Mouse (Mus musculus): ENCODE results near the gene Sirt4. TPM values are rescaled to one million over a fixed set of nuclear protein-coding genes. Genes with fewer than 3 reads are reported as not detected.
"Not testable (repeated sequence)": the region's sequence is repeated elsewhere in the genome, so short reads cannot be mapped to it uniquely, and the experiment has no call there.

The Sirt4 gene
- polyA plus RNA-seq, 1 experiment from 2014 or later, result 32.6 TPM

DNA sequence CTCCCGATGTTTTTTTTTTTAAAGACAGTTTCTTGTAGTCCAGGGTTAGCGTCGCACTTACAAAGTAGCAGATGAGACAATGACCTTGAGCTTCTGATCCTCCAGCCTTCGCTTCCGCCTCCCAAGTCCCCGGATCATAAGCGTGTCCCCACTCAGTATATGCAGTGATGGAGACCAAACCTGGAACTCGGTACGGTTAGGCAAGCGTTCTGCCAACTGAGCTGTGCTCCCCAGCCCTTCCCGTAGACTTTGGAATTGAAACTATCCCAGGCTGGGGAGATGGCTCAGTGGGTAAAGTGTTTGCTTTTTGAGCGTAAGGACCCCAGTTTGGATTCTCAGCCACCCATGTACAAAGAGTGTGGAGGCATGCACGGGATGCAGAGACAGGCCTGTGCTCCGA lies 28.7 kb upstream of the Sirt4 start:
- no peaks in the 10 kb centered on the region for H3K9me3 ChIP-seq
- H3K27me3 ChIP-seq (replicated peaks), result no peaks in the 10 kb centered on the region
- peaks cover 22% of the 10 kb centered on the region for H3K4me1 ChIP-seq
- H3K36me3 ChIP-seq (replicated peaks), result no peaks in the 10 kb centered on the region
- WGBS, result 98% methylated on average over 14 of the region's 14 CpGs
- H3K4me2 ChIP-seq, result no peak overlapping the region
- no peak for ATAC-seq (replicated peaks)
- no peak overlapping the region for H3K9ac ChIP-seq
- no peak overlapping the region for H3K27ac ChIP-seq
- no peak overlapping the region for H3K4me3 ChIP-seq

DNA sequence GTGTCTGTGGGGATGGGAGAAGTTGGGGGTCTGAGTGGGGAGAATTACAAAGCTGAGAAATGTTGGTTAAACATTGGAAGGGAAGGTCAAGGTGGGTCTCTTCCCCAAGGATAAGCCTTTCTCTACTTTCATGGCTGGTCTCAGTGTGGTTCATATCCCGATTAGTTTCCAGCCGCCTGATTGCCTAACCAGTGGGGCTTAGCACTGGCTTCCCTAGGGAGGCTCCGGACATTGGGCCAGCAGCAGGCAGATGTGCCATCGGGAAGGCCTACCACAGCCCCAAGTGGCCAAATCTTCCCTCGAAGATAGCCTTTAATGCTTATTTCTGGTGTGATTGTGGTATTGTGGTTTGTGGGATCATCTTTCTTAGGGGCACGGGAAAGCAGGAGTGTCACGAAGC lies 27.9 kb upstream of the Sirt4 start:
- 90% methylated on average over 7 of the region's 7 CpGs for WGBS
- H3K4me2 ChIP-seq, result no peak overlapping the region

DNA sequence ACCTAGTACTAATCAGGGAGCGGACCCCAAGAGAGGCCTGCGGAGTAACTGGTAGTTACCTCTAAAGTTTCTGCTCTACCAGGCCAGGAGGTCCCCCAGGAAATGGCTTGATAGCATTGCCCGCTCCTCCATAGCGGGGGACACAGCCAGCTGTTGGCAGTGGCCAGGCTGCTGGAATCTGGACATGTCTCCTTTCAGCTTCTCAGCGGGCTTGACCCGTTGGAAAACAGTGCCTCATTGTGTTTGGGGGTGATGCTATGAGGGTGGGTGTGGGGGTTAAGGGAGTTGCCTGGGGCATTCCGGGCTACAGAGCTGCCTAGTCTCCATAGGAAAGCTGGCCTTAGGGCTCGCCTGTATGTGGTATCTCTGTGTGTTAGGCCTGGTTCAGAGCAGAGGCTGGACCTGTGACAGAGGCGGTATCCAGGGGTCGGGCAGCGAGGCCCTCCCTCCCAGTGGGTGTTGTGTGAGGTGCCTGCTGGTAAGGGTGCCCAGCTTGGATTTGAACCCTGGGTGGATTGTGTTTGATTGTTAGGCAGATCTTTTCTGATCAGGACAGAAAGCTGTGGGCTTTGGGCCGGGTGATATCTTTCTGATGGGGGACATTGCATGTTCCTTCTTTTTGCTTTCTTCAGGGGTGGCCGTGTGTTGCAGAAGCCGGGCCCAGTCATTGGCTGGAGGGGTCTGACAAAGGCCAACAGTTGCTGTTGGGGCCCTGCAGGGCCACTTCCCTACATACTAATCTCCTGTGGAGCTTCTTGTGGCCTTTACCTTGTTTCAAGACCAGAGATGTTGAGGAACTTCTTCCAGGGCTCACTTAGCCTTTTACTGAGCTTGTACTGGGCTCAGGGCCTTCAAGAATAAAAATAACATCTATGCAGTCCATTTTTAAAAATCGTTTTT lies 25.5 kb upstream of the Sirt4 start:
- Histone ChIP-seq H3K27ac (peak overlapping the region; percentile 48; the same call in 1 of the 2 replicates), H3K9me3 (no peaks in the 10 kb centered on the region), H3K27me3 (replicated peaks) (no peaks in the 10 kb centered on the region), H3K4me3 (no peak overlapping the region), H3K4me2 (peak overlapping the region; percentile 87), H3K9ac (no peak overlapping the region), H3K4me1 (peaks cover 35% of the 10 kb centered on the region), H3K36me3 (replicated peaks) (no peaks in the 10 kb centered on the region)
- ATAC-seq (replicated peaks), result no peak
- 62% methylated on average over 15 of the region's 15 CpGs for WGBS

More for the DNA sequence above, 27.9 kb upstream of the Sirt4 start:
- H3K27ac ChIP-seq, result no peak overlapping the region
- ATAC-seq (replicated peaks), result no peak
- no peaks in the 10 kb centered on the region for H3K9me3 ChIP-seq
- no peaks in the 10 kb centered on the region for H3K36me3 ChIP-seq (replicated peaks)
- peaks cover 31% of the 10 kb centered on the region for H3K4me1 ChIP-seq
- no peak overlapping the region for H3K9ac ChIP-seq
- no peaks in the 10 kb centered on the region for H3K27me3 ChIP-seq (replicated peaks)
- no peak overlapping the region for H3K4me3 ChIP-seq

DNA sequence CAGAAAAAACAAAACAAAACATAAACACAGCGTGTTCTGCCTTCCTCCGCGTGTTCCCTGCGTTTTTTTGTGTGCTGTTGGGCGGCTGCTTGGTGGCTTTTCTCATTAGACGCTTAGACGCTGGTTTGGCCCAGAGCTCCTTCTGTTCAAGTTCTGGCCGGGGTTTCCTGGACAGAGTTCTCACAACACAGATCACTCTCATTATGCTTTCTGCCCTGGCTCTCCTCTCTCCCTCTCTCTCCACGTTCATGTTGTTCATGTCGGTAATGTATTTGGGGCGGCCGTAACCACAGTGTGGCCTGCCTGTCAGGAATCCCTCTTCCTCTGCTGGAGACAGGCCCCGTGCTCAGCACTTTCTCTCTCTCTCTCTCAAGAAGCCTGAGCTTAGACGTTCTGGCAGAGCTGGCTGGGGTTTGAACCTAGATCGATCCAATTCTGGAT lies 24.8 kb upstream of the Sirt4 start:
- 39% methylated on average over 15 of the region's 15 CpGs for WGBS
- Histone ChIP-seq H3K27ac (peak overlapping the region; percentile 48; the same call in 1 of the 2 replicates), H3K9me3 (no peaks in the 10 kb centered on the region), H3K4me2 (peak overlapping the region; percentile 87), H3K27me3 (replicated peaks) (no peaks in the 10 kb centered on the region), H3K9ac (0 out of 2 replicates have a peak overlapping the region, but pooled peaks have one; percentile 16), H3K4me3 (no peak overlapping the region), H3K4me1 (peaks cover 32% of the 10 kb centered on the region), H3K36me3 (replicated peaks) (no peaks in the 10 kb centered on the region)
- ATAC-seq (replicated peaks), result no peak

DNA sequence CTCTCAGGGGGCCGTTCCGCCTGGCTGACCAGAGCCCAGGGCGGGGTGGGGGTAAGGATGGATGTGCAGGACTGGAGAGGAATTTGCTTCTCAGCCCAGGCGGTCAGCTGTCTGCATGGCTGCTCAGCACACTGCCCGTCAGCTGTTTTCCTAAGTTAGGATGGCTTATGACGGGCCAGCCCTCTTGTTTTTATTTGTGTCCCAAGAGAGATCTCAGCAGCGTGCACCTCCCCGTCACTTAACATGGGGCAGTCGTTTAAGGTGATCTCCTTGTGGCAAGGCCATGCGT lies 24.3 kb upstream of the Sirt4 start:
- Histone ChIP-seq H3K36me3 (replicated peaks) (no peaks in the 10 kb centered on the region), H3K27ac (no peak overlapping the region), H3K9ac (0 out of 2 replicates have a peak overlapping the region, but pooled peaks have one; percentile 93), H3K4me1 (peaks cover 32% of the 10 kb centered on the region), H3K9me3 (no peaks in the 10 kb centered on the region), H3K4me3 (peak overlapping the region; percentile 84), H3K27me3 (replicated peaks) (no peaks in the 10 kb centered on the region), H3K4me2 (peak overlapping the region; percentile 87)
- ATAC-seq (replicated peaks), result no peak
- 23% methylated on average over 10 of the region's 10 CpGs for WGBS

DNA sequence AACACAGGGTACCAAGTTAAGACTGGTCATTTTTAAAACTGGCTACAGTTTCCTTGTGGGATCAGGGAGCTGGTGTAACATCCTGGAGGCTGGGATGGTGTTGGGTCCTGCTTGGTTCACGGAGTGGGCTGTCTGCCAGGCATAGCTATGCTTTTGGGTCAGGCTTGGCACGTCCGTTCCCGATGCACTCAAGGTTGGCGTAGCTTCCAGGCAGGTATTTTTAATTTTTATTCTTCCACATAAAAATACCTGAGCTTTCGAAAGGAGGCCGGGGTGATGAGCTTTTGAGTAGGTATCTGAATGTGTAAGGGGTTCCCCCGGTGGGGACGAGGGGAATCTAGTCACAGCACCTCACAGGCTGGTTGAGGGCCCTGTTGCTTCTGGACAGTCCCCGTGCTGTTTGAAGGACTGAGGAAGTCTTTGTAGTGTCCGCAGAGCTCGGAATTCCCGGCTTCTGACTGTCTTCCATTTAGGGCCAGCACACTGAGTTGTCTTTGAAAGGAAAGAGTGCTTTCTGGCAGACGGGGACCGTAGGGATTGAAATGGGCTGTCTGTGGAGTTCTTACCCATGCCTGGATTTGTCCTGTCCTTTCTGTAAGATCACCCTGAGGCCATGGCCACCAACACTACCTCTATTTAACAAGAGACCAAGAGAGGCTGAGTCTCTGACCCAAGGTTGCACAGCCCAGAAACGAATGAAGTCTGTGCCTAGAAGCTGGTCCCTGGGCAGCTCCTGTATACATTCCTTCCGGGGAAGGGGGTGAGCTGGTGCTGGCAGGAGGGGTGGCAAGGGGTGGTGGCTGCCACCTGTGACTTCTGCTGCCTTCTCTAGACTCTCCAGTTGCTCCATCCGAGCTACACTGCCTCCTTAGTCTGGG lies 23.7 kb upstream of the Sirt4 start:
- ATAC-seq (replicated peaks), result no peak

DNA sequence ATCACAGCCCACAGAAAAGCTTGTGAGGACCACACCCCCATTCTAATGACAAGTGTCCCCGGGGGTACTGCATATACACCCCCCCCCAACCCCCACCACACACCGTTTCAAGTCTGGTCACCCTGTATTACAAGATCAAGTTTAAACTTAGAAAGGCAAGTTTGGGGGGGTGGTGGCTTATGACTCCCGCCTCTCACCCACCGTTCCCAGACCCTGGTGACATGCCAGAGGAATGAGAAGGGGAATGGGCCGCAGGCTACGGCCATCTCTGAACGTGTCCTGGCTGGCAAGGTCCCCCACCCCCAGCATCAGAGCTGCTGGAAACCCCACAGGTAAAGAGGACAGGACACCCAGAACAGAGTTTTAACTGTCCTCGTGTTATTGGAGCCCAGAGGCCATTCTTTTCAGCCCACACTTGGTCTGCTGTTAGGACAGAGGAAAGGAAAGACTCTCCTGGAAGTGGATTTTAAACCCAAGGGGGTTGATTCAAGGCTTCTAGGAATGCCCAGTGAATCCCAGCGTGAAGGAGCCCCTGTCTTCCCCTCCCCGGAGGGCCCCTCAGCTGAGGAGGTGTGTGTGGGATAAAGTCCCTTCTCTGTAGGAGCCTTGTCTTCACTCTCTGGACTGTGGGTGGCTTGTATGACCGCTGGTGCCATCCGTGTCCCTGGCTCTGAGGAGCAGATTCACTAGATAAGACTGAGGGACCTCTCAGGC lies 22.9 kb upstream of the Sirt4 start:
- Histone ChIP-seq H3K4me3 (peak overlapping the region; percentile 84), H3K27ac (no peak overlapping the region), H3K4me2 (peak overlapping the region; percentile 87), H3K27me3 (replicated peaks) (no peaks in the 10 kb centered on the region), H3K9me3 (no peaks in the 10 kb centered on the region), H3K36me3 (replicated peaks) (no peaks in the 10 kb centered on the region), H3K4me1 (peaks cover 32% of the 10 kb centered on the region), H3K9ac (peak overlapping the region; percentile 93)
- 0 out of 2 replicates have a peak, but pooled peaks have one; percentile 8 for ATAC-seq (replicated peaks)
- 24% methylated on average over 12 of the region's 12 CpGs for WGBS

More for the DNA sequence above, 23.7 kb upstream of the Sirt4 start:
- Histone ChIP-seq H3K9me3 (no peaks in the 10 kb centered on the region), H3K27ac (no peak overlapping the region), H3K9ac (peak overlapping the region; percentile 93), H3K4me2 (peak overlapping the region; percentile 87), H3K4me1 (peaks cover 32% of the 10 kb centered on the region), H3K36me3 (replicated peaks) (no peaks in the 10 kb centered on the region), H3K4me3 (peak overlapping the region; percentile 84), H3K27me3 (replicated peaks) (no peaks in the 10 kb centered on the region)
- 40% methylated on average over 18 of the region's 18 CpGs for WGBS

DNA sequence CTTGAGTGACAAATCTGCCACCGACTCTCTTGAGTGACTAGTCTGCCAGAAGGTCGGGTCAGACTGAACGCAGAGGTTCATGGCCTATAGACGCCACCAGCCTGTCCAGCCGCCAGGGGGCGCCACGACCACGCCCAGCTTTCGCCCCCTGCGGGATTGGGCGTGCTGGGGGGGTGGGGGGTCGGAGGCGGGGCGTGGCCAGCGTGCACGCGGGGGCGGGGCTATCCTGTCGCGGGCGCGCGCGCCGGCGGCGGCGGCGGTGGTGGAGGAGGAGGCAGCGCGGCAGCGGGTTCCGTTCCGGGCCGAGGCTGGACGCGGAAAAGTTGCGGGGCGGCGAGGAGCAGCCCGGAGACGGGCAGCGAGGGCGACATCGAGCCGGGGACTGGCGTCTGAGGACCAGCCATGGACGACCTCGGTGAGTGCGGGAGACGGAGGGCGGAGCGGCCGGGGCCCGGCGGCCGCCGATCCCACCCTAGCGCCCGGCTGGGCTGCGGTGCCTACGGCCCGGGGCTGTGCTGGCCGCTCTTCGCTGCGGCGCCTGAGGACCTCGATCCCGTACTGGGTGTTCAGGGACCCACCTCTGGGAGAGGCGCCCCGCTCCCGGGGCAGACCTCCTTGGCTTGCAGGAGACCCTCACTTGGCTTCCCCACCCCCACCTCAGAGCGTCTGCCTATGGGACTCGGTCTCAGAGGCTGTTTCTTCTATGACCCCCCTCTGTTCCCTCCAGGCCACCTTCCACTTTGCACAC lies 22.1 kb upstream of the Sirt4 start, which contains the start of gene Pxn:
Gene Pxn (plus strand): TSS at position 223 of the 748 bp plus-strand sequence.
- H3K4me1 ChIP-seq, result peaks cover 32% of the 10 kb centered on the region
- peak within 1 kb of the TSS; percentile 87 for H3K4me2 ChIP-seq
- H3K9me3 ChIP-seq, result no peaks in the 10 kb centered on the region
- H3K27me3 ChIP-seq (replicated peaks), result no peaks in the 10 kb centered on the region
- under 1% methylated on average over 62 of the region's 74 CpGs for WGBS
- H3K4me3 ChIP-seq, result peak within 1 kb of the TSS; percentile 84
- H3K9ac ChIP-seq, result peak within 1 kb of the TSS; percentile 93
- ATAC-seq (replicated peaks), result peak; percentile 80
- H3K36me3 ChIP-seq (replicated peaks), result no peaks in the 10 kb centered on the region
- peak within 1 kb of the TSS; percentile 46; the same call in 1 of the 2 replicates for H3K27ac ChIP-seq

DNA sequence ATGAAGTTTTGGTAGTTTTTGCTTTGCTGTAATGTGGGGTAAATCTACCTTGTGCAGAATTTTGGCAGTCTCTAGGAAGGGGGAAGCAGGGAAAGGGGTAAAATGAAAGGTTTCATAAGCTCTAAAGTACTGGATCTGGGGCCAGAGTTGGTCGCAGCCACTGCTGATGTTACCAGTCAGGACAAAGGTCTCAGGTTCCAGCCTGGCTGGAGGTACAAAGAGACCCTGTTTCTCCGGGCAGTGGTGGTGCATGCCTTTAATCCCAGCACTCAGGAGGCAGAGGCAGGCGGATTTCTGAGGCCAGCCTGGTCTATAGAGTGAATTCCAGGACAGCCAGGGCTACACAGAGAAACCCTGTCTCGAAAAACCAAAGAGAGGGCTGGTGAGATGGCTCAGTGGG lies 21.1 kb upstream of the Sirt4 start:
- H3K36me3 ChIP-seq (replicated peaks); H3K9me3 ChIP-seq; H3K4me2 ChIP-seq; H3K27ac ChIP-seq; H3K9ac ChIP-seq; H3K27me3 ChIP-seq (replicated peaks); ATAC-seq (replicated peaks); H3K4me3 ChIP-seq: not testable (repeated sequence)
- WGBS, result 68% methylated on average over 4 of the region's 4 CpGs
- peaks cover 32% of the 10 kb centered on the region for H3K4me1 ChIP-seq

DNA sequence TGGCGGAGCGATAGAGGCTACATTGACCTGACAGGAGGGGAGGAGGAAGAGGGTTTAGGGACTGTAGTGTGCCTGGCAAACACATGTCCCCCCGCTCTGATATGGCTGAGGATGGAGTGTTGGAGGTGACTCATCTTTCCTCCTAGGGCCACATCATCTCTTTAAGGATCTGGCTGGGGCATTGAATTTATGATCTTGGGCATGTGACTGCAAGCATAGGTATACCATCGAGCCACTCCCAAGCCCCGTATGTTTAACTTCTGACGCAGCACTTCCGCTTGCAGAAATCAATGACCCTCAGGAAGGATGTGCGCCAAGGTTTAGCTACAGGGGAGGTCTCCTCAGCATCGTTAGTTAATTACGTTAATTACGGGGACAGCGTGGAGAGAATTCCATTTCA lies 18.5 kb upstream of the Sirt4 start:
- Histone ChIP-seq H3K4me3 (no peak overlapping the region), H3K4me1 (peaks cover 11% of the 10 kb centered on the region), H3K9me3 (no peaks in the 10 kb centered on the region), H3K36me3 (replicated peaks) (no peaks in the 10 kb centered on the region), H3K9ac (no peak overlapping the region), H3K27ac (no peak overlapping the region), H3K27me3 (replicated peaks) (no peaks in the 10 kb centered on the region), H3K4me2 (no peak overlapping the region)
- WGBS, result 72% methylated on average over 12 of the region's 12 CpGs
- no peak for ATAC-seq (replicated peaks)

DNA sequence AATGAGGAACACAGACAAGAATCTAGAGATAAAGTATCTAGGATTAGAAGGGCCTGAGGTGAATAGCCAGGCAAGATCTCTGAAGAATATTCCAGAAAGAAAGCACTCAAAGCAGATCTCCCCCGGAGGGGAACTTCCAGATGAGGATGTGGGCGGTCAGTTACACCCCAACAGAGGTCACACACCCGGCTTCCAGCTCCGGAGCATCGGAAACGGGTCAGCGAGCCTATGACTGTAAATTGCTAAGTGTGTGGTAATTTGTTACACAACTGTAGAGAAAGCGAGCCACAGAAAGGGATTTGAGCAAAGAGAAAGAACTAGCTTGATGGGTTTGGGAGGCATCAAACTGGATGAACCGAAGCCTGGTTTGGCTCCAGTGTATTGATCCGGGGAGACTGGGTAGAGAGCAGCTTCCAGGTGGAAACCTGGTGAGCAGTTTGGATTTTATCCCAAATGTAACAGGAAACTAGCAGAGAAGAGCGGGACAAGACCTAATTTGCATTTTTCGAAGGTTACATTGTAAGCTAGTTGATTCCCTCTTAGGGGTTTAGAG lies 15.9 kb upstream of the Sirt4 start:
- no peaks in the 10 kb centered on the region for H3K4me1 ChIP-seq
- WGBS, result 81% methylated on average over 12 of the region's 12 CpGs
- H3K9me3 ChIP-seq, result no peaks in the 10 kb centered on the region
- no peaks in the 10 kb centered on the region for H3K27me3 ChIP-seq (replicated peaks)
- H3K4me3 ChIP-seq, result no peak overlapping the region
- no peak overlapping the region for H3K27ac ChIP-seq
- no peak for ATAC-seq (replicated peaks)
- no peaks in the 10 kb centered on the region for H3K36me3 ChIP-seq (replicated peaks)
- no peak overlapping the region for H3K9ac ChIP-seq
- no peak overlapping the region for H3K4me2 ChIP-seq

Data from midbrain, embryonic 15.5 days (tissue).